Mouse (Mus musculus) R1 (cell line): ENCODE measurements at regions not wholly inside any gene's neighbourhood (a gene's known extent, or its start where the extent isn't known, plus 50 kb on each side); places are given as distances from the start of the nearest gene placed in this dataset.

Experiments used
- DNase-seq: peaks from one replicate; pipeline ENCODE4 v3.0.0-alpha.2; 2018; ENCODE audit warnings: low read depth, low spot score

GRCm38 (mm10) chr13:82562576-82562975 is 779.7 kb downstream of the Cetn3 start:
- no peak for DNase-seq

- DNase-seq, result no peak
These were observed 788.0 kb downstream of the Cetn3 start for GRCm38 (mm10) chr13:82570925-82571324.

GRCm38 (mm10) chr13:82577937-82578336 is 795.1 kb downstream of the Cetn3 start:
- no peak for DNase-seq

GRCm38 (mm10) chr13:82586335-82586734 is 803.5 kb downstream of the Cetn3 start:
- DNase-seq, result no peak

DNA sequence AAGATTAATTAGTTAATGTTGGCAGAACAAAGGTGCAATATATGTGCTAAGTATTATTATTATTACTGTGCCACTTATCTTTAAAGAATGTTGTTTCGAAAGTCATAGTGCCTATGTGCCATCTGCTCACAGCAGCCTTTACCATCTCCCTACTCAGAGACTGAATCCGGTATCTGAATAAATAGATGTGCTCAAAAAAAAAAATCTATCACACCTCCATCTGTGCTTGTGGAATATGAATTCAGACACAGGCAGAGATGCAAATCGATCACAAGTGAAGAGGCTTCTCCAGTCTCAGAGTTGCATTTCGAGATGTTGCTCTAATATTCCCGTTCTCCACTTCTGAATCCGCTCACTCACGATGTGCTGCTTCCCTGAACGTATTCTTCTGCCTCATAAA is 811.0 kb downstream of the Cetn3 start:
- no peak for DNase-seq

GRCm38 (mm10) chr13:82595566-82595965 is 812.7 kb downstream of the Cetn3 start:
- DNase-seq, result no peak

GRCm38 (mm10) chr13:82605868-82606267 is 823.0 kb downstream of the Cetn3 start:
- DNase-seq, result peak; percentile 39

DNA sequence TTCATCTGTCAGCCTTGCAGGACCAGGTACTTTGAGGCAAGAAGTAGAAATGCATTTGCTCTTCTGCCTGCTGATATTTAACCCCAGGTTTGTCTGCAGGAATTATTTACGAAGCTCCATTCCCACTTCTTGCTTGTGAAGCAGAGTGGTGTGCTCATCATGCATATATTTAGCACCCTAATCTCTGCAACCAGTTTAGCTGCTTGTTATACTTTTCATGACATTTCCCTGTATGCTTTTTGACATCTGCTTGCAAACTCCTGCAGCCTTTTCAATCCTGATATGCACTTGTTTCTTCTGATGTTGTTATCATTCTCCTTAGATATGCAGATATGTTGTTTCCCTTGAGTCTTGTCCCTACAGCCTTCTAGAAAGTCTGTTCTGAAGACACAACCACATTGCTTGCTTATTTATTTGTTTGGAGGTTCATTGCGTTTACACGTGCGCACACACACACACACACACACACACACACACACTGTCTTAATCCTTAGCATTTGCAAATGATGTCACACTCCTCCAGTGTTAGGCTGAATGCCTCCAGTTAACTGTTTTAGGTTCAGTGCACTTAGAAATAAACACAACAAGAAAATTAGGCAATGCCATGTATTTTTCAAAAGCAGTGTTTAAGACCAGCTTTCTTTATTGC is 836.3 kb downstream of the Cetn3 start:
- no peak for DNase-seq

- DNase-seq, result no peak
These were observed 837.2 kb downstream of the Cetn3 start for GRCm38 (mm10) chr13:82620036-82620435.

- DNase-seq, result no peak
These were observed 837.9 kb downstream of the Cetn3 start for GRCm38 (mm10) chr13:82620749-82621148.

- peak; percentile 84 for DNase-seq
These were observed 845.9 kb downstream of the Cetn3 start for GRCm38 (mm10) chr13:82628727-82629126.
